Mouse (Mus musculus) midbrain, embryonic 14.5 days (tissue): Measurements from ENCODE around the gene Samd13. TPM values are rescaled to one million over a fixed set of nuclear protein-coding genes. Genes with fewer than 3 reads are reported as not detected.

Experiments
- ATAC-seq: fragments of 200-750 bp; cut with Nextera tagmentation; 2 replicates; pipeline ENCODE4 v1.8.0; 2017; ENCODE audit warnings: moderate number of reproducible peaks, moderate library complexity; ENCODE audit not compliant: low FRiP score, low TSS enrichment
- DNase-seq: peaks from one replicate; pipeline ENCODE4 v3.0.0-alpha.2; 2015
- H3K27ac ChIP-seq: fragments of 300-500 bp; sonication (generic); replicated peaks from 2 replicates; pipeline ENCODE4 v1.5.1; 2014; ENCODE audit warnings: mild to moderate bottlenecking, low read depth, low read length, moderate library complexity
- H3K27me3 ChIP-seq: fragments of 300-500 bp; sonication (generic); 2 replicates; pipeline ENCODE4 v1.6.1; 2014; ENCODE audit warnings: low read length, control low read depth, mixed read lengths; ENCODE audit not compliant: control insufficient read depth, insufficient read depth
- H3K36me3 ChIP-seq: fragments of 300-500 bp; sonication (generic); 2 replicates; pipeline ENCODE4 v1.6.1; 2014; ENCODE audit warnings: low read length, control low read depth; ENCODE audit not compliant: control insufficient read depth, insufficient read depth
- H3K4me1 ChIP-seq: fragments of 300-500 bp; sonication (generic); 2 replicates; pipeline ENCODE4 v1.6.1; 2014; ENCODE audit warnings: mild to moderate bottlenecking, antibody characterized with exemption, low read length, control low read depth; ENCODE audit not compliant: control insufficient read depth, insufficient read depth
- H3K4me2 ChIP-seq: fragments of 300-500 bp; sonication (generic); 2 replicates; pipeline ENCODE4 v1.6.1; 2014; ENCODE audit warnings: mild to moderate bottlenecking, low read length, moderate library complexity
- H3K4me3 ChIP-seq: fragments of 300-500 bp; sonication (generic); replicated peaks from 2 replicates; pipeline ENCODE4 v1.5.1; 2014; ENCODE audit warnings: low read depth, low read length
- H3K9ac ChIP-seq: fragments of 300-500 bp; sonication (generic); replicated peaks from 2 replicates; pipeline ENCODE4 v1.6.1; 2014; ENCODE audit warnings: mild to moderate bottlenecking, low read length, moderate library complexity
- H3K9me3 ChIP-seq: fragments of 300-500 bp; sonication (generic); 2 replicates; pipeline ENCODE4 v1.6.1; 2016; ENCODE audit warnings: low read length, control low read depth, mixed read lengths; ENCODE audit not compliant: control insufficient read depth
- WGBS: fragments of 180-500 bp; shearing (Covaris S2); extraction: QIAGEN DNeasy Blood & Tissue Kit; methylation state at CpG from one replicate; pipeline ENCODE4 v1.1.7; 2014; 5-methylcytosine and 5-hydroxymethylcytosine counted together
- polyA plus RNA-seq: library from polyadenylated mRNA; unstranded; fragments of >200 nt; fragmentation: Nextera tagmentation; extraction: Ambion mirVana; gene quantifications from 2 replicates; pipeline ENCODE4 v1.2.1, GENCODE M21; 2014

The Samd13 gene
- polyA plus RNA-seq, 1 experiment from 2014 or later: not detected

- no peak overlapping the region for H3K27ac ChIP-seq
- H3K4me2 ChIP-seq: no peak overlapping the region
- no peaks in the 10 kb centered on the region for H3K36me3 ChIP-seq
- no peaks in the 10 kb centered on the region for H3K4me1 ChIP-seq
- H3K27me3 ChIP-seq: no peaks in the 10 kb centered on the region
- DNase-seq: no peak
- ATAC-seq: no peak
- no peak overlapping the region for H3K4me3 ChIP-seq
- WGBS: 95% methylated on average over 6 of the region's 6 CpGs
- no peak overlapping the region for H3K9ac ChIP-seq
- H3K9me3 ChIP-seq: no peaks in the 10 kb centered on the region
Observed at GRCm38 (mm10) chr3:146599198-146599900, 86.0 kb downstream of the Samd13 start.

- H3K9me3 ChIP-seq: no peaks in the 10 kb centered on the region
- ATAC-seq: no peak
- DNase-seq: no peak
- H3K4me2 ChIP-seq: no peak overlapping the region
- H3K27ac ChIP-seq: no peak overlapping the region
- H3K4me1 ChIP-seq: no peaks in the 10 kb centered on the region
- no peak overlapping the region for H3K9ac ChIP-seq
- H3K27me3 ChIP-seq: no peaks in the 10 kb centered on the region
- no peak overlapping the region for H3K4me3 ChIP-seq
- WGBS: 90% methylated on average over 6 of the region's 6 CpGs
- no peaks in the 10 kb centered on the region for H3K36me3 ChIP-seq
Observed at GRCm38 (mm10) chr3:146598411-146598810, 87.0 kb downstream of the Samd13 start.

GRCm38 (mm10) chr3:146596864-146597263, 88.5 kb downstream of the Samd13 start:
- no peaks in the 10 kb centered on the region for H3K27me3 ChIP-seq

GRCm38 (mm10) chr3:146596387-146596786, 89.0 kb downstream of the Samd13 start:
- DNase-seq: no peak
- Histone ChIP-seq H3K9ac (no peak overlapping the region), H3K27me3 (no peaks in the 10 kb centered on the region), H3K36me3 (no peaks in the 10 kb centered on the region), H3K27ac (no peak overlapping the region), H3K4me2 (no peak overlapping the region), H3K9me3 (no peaks in the 10 kb centered on the region), H3K4me1 (no peaks in the 10 kb centered on the region), H3K4me3 (no peak overlapping the region)
- ATAC-seq: no peak
- 93% methylated on average over 8 of the region's 8 CpGs for WGBS

More at GRCm38 (mm10) chr3:146596864-146597263, 88.5 kb downstream of the Samd13 start:
- no peaks in the 10 kb centered on the region for H3K36me3 ChIP-seq
- no peak for DNase-seq
- no peaks in the 10 kb centered on the region for H3K9me3 ChIP-seq
- H3K4me2 ChIP-seq: no peak overlapping the region
- no peak overlapping the region for H3K9ac ChIP-seq
- WGBS: 88% methylated on average over 7 of the region's 7 CpGs
- no peaks in the 10 kb centered on the region for H3K4me1 ChIP-seq
- ATAC-seq: no peak
- no peak overlapping the region for H3K4me3 ChIP-seq
- H3K27ac ChIP-seq: no peak overlapping the region

- Histone ChIP-seq H3K4me3 (no peak overlapping the region), H3K27ac (no peak overlapping the region), H3K4me1 (no peaks in the 10 kb centered on the region), H3K27me3 (no peaks in the 10 kb centered on the region), H3K9ac (no peak overlapping the region), H3K9me3 (no peaks in the 10 kb centered on the region), H3K36me3 (no peaks in the 10 kb centered on the region), H3K4me2 (no peak overlapping the region)
- ATAC-seq (no peak), DNase-seq (no peak)
- 87% methylated on average over 6 of the region's 6 CpGs for WGBS
Observed at GRCm38 (mm10) chr3:146595440-146595839, 90.0 kb downstream of the Samd13 start.

Other genes starting within 250 kb of the Samd13 start
- gene Ctbs, start 235.8 kb downstream of the Samd13 start, polyA plus RNA-seq: 3.0 and 3.8 TPM in 2 replicates
- 3.1 and 4.6 TPM in 2 replicates for gene Spata1, start 185.8 kb downstream of the Samd13 start, polyA plus RNA-seq
- 333 and 390 TPM in 2 replicates for gene Gng5, start 185.8 kb downstream of the Samd13 start, polyA plus RNA-seq
- 46.1 and 49.4 TPM in 2 replicates for gene Rpf1, start 164.2 kb downstream of the Samd13 start, polyA plus RNA-seq
- gene Uox, start 115.2 kb downstream of the Samd13 start, polyA plus RNA-seq: not detected in 2 replicates
- not detected in 2 replicates for gene Dnase2b, start 70.0 kb downstream of the Samd13 start, polyA plus RNA-seq
- not detected in 2 replicates for gene 4930503B20Rik, start 34.3 kb downstream of the Samd13 start, polyA plus RNA-seq
- 143 and 186 TPM in 2 replicates for gene Prkacb, start 127.4 kb upstream of the Samd13 start, polyA plus RNA-seq
- 8.4 and 10.2 TPM in 2 replicates for gene Ttll7, start 166.8 kb upstream of the Samd13 start, polyA plus RNA-seq